In the genomic region with DNA sequence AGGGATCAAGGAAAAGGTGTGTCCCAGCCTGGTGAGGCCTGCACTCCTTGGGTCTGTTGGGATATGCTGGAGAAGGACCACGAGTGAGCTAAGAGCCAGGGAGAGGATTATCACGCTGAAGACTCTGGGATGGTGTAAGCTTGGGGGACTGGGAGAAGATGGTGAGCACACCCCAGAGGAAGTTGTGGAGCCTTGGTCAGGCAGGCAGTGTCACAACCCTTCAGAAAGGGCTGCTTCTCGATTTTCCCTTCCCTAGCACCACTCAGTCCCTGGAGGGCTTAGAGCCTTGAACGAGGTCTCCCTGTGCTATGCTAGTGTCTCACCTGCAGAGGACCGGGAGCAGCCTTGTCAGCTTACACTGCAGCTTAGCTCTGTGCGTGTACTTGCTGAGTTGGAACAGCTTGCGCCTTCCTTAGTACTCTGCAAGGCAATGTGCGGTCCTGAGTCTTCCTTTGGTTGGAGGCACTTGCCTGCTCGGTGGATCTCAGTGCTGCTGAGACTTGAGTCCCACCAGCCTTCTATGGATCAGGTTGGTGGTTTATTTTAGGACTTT, we compare ENCODE assay signal across 9 mouse cellular contexts. TPM values are rescaled to one million over a fixed set of nuclear protein-coding genes. Genes with fewer than 3 reads are reported as not detected.
DNase-seq lines count a peak whose midpoint lies in the region; ATAC-seq and TF ChIP-seq lines count a peak whose summit lies in the region.
"Had no signal": no experiment of that assay in that cellular context is flagged by ENCODE, and none has a peak within 500 bp of the region (broad histone marks: within the 10 kb centered on the region; RNA-seq: fewer than 3 reads in every experiment).

No protein-coding gene starts in this region.

- no peaks in the 10 kb centered on the region for H3K27me3 ChIP-seq in liver, postnatal 0 days (ENCODE audit: insufficient read depth, low read length)
- H3K27me3 ChIP-seq: midbrain, embryonic 12.5 days had no signal

- H3K4me1 ChIP-seq in liver, postnatal 0 days (ENCODE audit: insufficient read depth) = peaks cover 34% of the 10 kb centered on the region
- H3K4me1 ChIP-seq: midbrain, embryonic 12.5 days had no signal

- ATAC-seq in common myeloid progenitor, adult 5-6 weeks (replicated peaks; ENCODE audit: low read depth, poor library complexity, severe bottlenecking) = peak; percentile 42
- peak; percentile 29 for ATAC-seq in liver, postnatal 0 days

- peak overlapping the region; percentile 91 for H3K27ac ChIP-seq in liver, postnatal 0 days (ENCODE audit: low read depth)
- H3K27ac ChIP-seq: midbrain, embryonic 12.5 days had no signal

- no peaks in the 10 kb centered on the region for H3K9me3 ChIP-seq in liver, postnatal 0 days (ENCODE audit: low read length)
- H3K9me3 ChIP-seq: midbrain, embryonic 12.5 days had no signal

- no peak overlapping the region for H3K4me2 ChIP-seq in liver, postnatal 0 days (ENCODE audit: low read depth, low read length)
- H3K4me2 ChIP-seq: midbrain, embryonic 12.5 days had no signal

- no peak overlapping the region for H3K4me3 ChIP-seq in liver, postnatal 0 days (ENCODE audit: low read depth, low read length)
- H3K4me3 ChIP-seq: midbrain, embryonic 12.5 days had no signal

- no peak for TF ChIP-seq EP300 in liver, postnatal 0 days (IDR thresholded peaks at IDR 0.05; ENCODE audit: low read depth)

- H3K9ac ChIP-seq in liver, postnatal 0 days (replicated peaks) = no peak overlapping the region
- H3K9ac ChIP-seq: midbrain, embryonic 12.5 days had no signal

- WGBS in liver, postnatal 0 days (ENCODE audit: insufficient replicate concordance) = 49% methylated on average over 9 of the region's 9 CpGs

- H3K36me3 ChIP-seq in liver, postnatal 0 days (replicated peaks; ENCODE audit: insufficient read depth, low read length) = peaks cover 20% of the 10 kb centered on the region

- TF ChIP-seq CTCF in liver, postnatal 0 days (IDR thresholded peaks at IDR 0.05; ENCODE audit: low read depth) = peak; percentile 7; the same call in 1 of the 2 replicates

- DNase-seq in kidney, adult 11 months = peak; percentile 37
- no peak for DNase-seq in kidney, adult 18-20 months
- peak; percentile 51 for DNase-seq in ES-CJ7 (ENCODE audit: low read depth, low spot score)
- no peak for DNase-seq in liver, postnatal 0 days
- no peak for DNase-seq in T-cell, adult 2 months (ENCODE audit: low spot score)
- DNase-seq in urinary bladder, postnatal 14 days (ENCODE audit: low spot score) = no peak
- DNase-seq: cerebellum, adult 18-20 months had no signal

RNA-seq across cellular contexts. Expression of a gene that starts 51.6 kb away (rescaled TPM):
- 21.8 and 35.6 TPM in 2 replicates for total RNA-seq in common myeloid progenitor, adult 5-6 weeks (2017)
- polyA plus RNA-seq in liver, postnatal 0 days (2015; fragmentation: Nextera tagmentation; extraction: Ambion mirVana) = 15.6 and 17.4 TPM in 2 replicates

RNA-seq across cellular contexts. Expression of a gene that starts 51.7 kb away (rescaled TPM):
- 23.9 and 32.5 TPM in 2 replicates for total RNA-seq in common myeloid progenitor, adult 5-6 weeks (2017)
- polyA plus RNA-seq in liver, postnatal 0 days (2015; fragmentation: Nextera tagmentation; extraction: Ambion mirVana) = 4.7 and 5.4 TPM in 2 replicates

Comparison
In these comparisons a context has a peak if more than half of its experiments do, and no peak if none do; other contexts are left out.
1. DNase-seq: peak in kidney, adult 11 months (single experiment) and ES-CJ7 (single experiment); none in kidney, adult 18-20 months (single experiment), liver, postnatal 0 days (single experiment), T-cell, adult 2 months (single experiment) and urinary bladder, postnatal 14 days (single experiment).